22 mouse cellular contexts compared by ENCODE assay signal in genomic region chr7:83459520-83459919, GRCm38 (mm10).
A peak's percentile ranks its signal among the peaks of the same experiment; 100 is the strongest.
DNase-seq lines count a peak whose midpoint lies in the region; ATAC-seq lines count a peak whose summit lies in the region.
"Had no signal": no experiment of that assay in that cellular context is flagged by ENCODE, and none has a peak within 500 bp of the region (broad histone marks: within the 10 kb centered on the region; RNA-seq: fewer than 3 reads in every experiment).

No protein-coding gene starts in this region.

- peak; percentile 34 for DNase-seq in Muller cell, postnatal 12 days (ENCODE audit: inconsistent ontology term)
- peak; percentile 80 for DNase-seq in embryo, embryonic 10.5 days (ENCODE audit: low spot score)
- no peak for DNase-seq in cerebellum, postnatal 36 days
- no peak for DNase-seq in testis, postnatal 10 days (ENCODE audit: low spot score)
- DNase-seq in lung, postnatal 4 days = no peak
- DNase-seq: adrenal gland, adult 2 months; cerebellum, postnatal 14 days; gastrocnemius, postnatal 14 days; heart, postnatal 14 days; kidney, adult 8-10 months; kidney, postnatal 36 days; lung, postnatal 10 days; thymus, postnatal 36 days had no signal

- no peaks in the 10 kb centered on the region for H3K27me3 ChIP-seq in embryonic facial prominence, embryonic 15.5 days
- H3K27me3 ChIP-seq in limb, embryonic 13.5 days = no peaks in the 10 kb centered on the region
- H3K27me3 ChIP-seq: hindbrain, embryonic 15.5 days; liver, embryonic 15.5 days; megakaryocyte, embryonic 14.5 days; neural tube, embryonic 12.5 days had no signal

- 0 out of 2 replicates have a peak, but pooled peaks cover 5% of the 10 kb centered on the region for H3K4me1 ChIP-seq in embryonic facial prominence, embryonic 15.5 days
- H3K4me1 ChIP-seq in limb, embryonic 13.5 days = peaks cover 31% of the 10 kb centered on the region
- H3K4me1 ChIP-seq: hindbrain, embryonic 15.5 days; liver, embryonic 15.5 days; megakaryocyte, embryonic 14.5 days; neural tube, embryonic 12.5 days had no signal

- H3K9ac ChIP-seq in embryonic facial prominence, embryonic 15.5 days = no peak overlapping the region
- H3K9ac ChIP-seq in limb, embryonic 13.5 days = no peak overlapping the region
- H3K9ac ChIP-seq: hindbrain, embryonic 15.5 days; liver, embryonic 15.5 days; neural tube, embryonic 12.5 days had no signal

- no peaks in the 10 kb centered on the region for H3K36me3 ChIP-seq in embryonic facial prominence, embryonic 15.5 days
- H3K36me3 ChIP-seq in limb, embryonic 13.5 days = no peaks in the 10 kb centered on the region
- H3K36me3 ChIP-seq: forebrain, embryonic 10.5 days; G1E; hindbrain, embryonic 15.5 days; liver, embryonic 15.5 days; neural tube, embryonic 12.5 days had no signal

- no peak overlapping the region for H3K4me3 ChIP-seq in embryonic facial prominence, embryonic 15.5 days (replicated peaks)
- no peak overlapping the region for H3K4me3 ChIP-seq in limb, embryonic 13.5 days
- H3K4me3 ChIP-seq: forebrain, embryonic 10.5 days; hindbrain, embryonic 15.5 days; liver, embryonic 15.5 days; megakaryocyte, embryonic 14.5 days; neural tube, embryonic 12.5 days had no signal

- 21% methylated on average over 3 of the region's 3 CpGs for WGBS in embryonic facial prominence, embryonic 15.5 days
- 6% methylated on average over 3 of the region's 3 CpGs for WGBS in limb, embryonic 13.5 days

- no peaks in the 10 kb centered on the region for H3K9me3 ChIP-seq in embryonic facial prominence, embryonic 15.5 days (replicated peaks)
- peaks cover 4% of the 10 kb centered on the region; the same call in 1 of the 2 replicates for H3K9me3 ChIP-seq in limb, embryonic 13.5 days
- H3K9me3 ChIP-seq: forebrain, embryonic 10.5 days; G1E; hindbrain, embryonic 15.5 days; liver, embryonic 15.5 days; megakaryocyte, embryonic 14.5 days; neural tube, embryonic 12.5 days had no signal

- ATAC-seq in embryonic facial prominence, embryonic 15.5 days (ENCODE audit: insufficient number of reproducible peaks, low FRiP score, low TSS enrichment, low read depth) = peak; percentile 65; the same call in 1 of the 2 replicates
- peak; percentile 64 for ATAC-seq in limb, embryonic 13.5 days (ENCODE audit: low FRiP score, low read depth)
- ATAC-seq: CD4-positive, CD25-positive, alpha-beta regulatory T cell, adult 4 months had no signal

- peak overlapping the region; percentile 58; the same call in 1 of the 2 replicates for H3K27ac ChIP-seq in embryonic facial prominence, embryonic 15.5 days (replicated peaks)
- peak overlapping the region; percentile 91; the same call in 1 of the 2 replicates for H3K27ac ChIP-seq in limb, embryonic 13.5 days
- H3K27ac ChIP-seq: hindbrain, embryonic 15.5 days; liver, embryonic 15.5 days; neural tube, embryonic 12.5 days had no signal

- H3K4me2 ChIP-seq in embryonic facial prominence, embryonic 15.5 days (replicated peaks) = no peak overlapping the region
- no peak overlapping the region for H3K4me2 ChIP-seq in limb, embryonic 13.5 days (replicated peaks)
- H3K4me2 ChIP-seq: hindbrain, embryonic 15.5 days; liver, embryonic 15.5 days; neural tube, embryonic 12.5 days had no signal

Comparison
In these comparisons a context has a peak if more than half of its experiments do, and no peak if none do; other contexts are left out.
1. DNase-seq: peak in Muller cell, postnatal 12 days (single experiment) and embryo, embryonic 10.5 days (single experiment); none in cerebellum, postnatal 36 days (0 of 2), testis, postnatal 10 days (single experiment) and lung, postnatal 4 days (0 of 2).